Mouse (Mus musculus) G1E (cell line): ENCODE results near the gene Hcar2. TPM values are rescaled to one million over a fixed set of nuclear protein-coding genes. Genes with fewer than 3 reads are reported as not detected.

Experiments used
- ATAC-seq: 2 replicates; pipeline ENCODE4 v1.8.0; 2016; ENCODE audit warnings: mild to moderate bottlenecking; ENCODE audit not compliant: insufficient number of reproducible peaks, poor library complexity, low FRiP score, severe bottlenecking; ENCODE audit errors: extremely low read depth
- DNase-seq: peaks from one replicate; pipeline ENCODE4 v3.0.0; 2012; ENCODE audit warnings: low spot score
- H3K27me3 ChIP-seq: 2 replicates; pipeline ENCODE4 v1.6.1; 2012; ENCODE audit warnings: mild to moderate bottlenecking, low read length, inconsistent platforms; ENCODE audit not compliant: insufficient read depth
- H3K36me3 ChIP-seq: replicated peaks from 2 replicates; pipeline ENCODE3; 2012; ENCODE audit warnings: mild to moderate bottlenecking, inconsistent platforms
- H3K4me1 ChIP-seq: 2 replicates; pipeline ENCODE4 v1.6.1; 2012; ENCODE audit warnings: low read depth, low read length, inconsistent platforms, mixed read lengths; ENCODE audit not compliant: insufficient read depth
- H3K4me3 ChIP-seq: 2 replicates; pipeline ENCODE4 v1.5.1; 2012; ENCODE audit warnings: low read depth, mild to moderate bottlenecking, inconsistent platforms, low read length, moderate library complexity, mixed read lengths
- H3K9me3 ChIP-seq: replicated peaks from 2 replicates; pipeline ENCODE4 v1.6.1; 2012; ENCODE audit warnings: inconsistent platforms
- CTCF ChIP-seq: IDR thresholded peaks from 2 replicates; pipeline ENCODE4 v1.5.1; 2012; ENCODE audit warnings: low read depth, low read length, inconsistent platforms, mixed read lengths
- GATA1 ChIP-seq: IDR thresholded peaks from 2 replicates; pipeline ENCODE4 v1.6.1; 2012; ENCODE audit warnings: borderline replicate concordance, low read length, inconsistent platforms, mixed read lengths
- GATA2 ChIP-seq: IDR thresholded peaks from 2 replicates; pipeline ENCODE4 v1.6.1; 2012; ENCODE audit warnings: low read depth, low read length, inconsistent platforms, borderline replicate concordance
- POLR2AphosphoS5 ChIP-seq: IDR thresholded peaks from 2 replicates; pipeline ENCODE4 v1.6.1; 2012; ENCODE audit warnings: low read depth, low read length, inconsistent platforms; ENCODE audit not compliant: insufficient replicate concordance
- TAL1 ChIP-seq: conservative IDR thresholded peaks from 2 replicates; pipeline ENCODE4 v1.6.1; 2012; ENCODE audit warnings: low read depth, low read length, inconsistent platforms, mixed read lengths
- polyA plus RNA-seq: library from polyadenylated mRNA; stranded (reverse); fragments of >175 nt; gene quantifications from 2 replicates; pipeline ENCODE4 v1.2.3, GENCODE M21; 2012
- total RNA-seq, 2 experiments: library from RNA; stranded (forward) in 1 of 2; stranded (reverse) in 1 of 2; fragments of 200-1000 nt in 1 of 2; fragments of >200 nt in 1 of 2; fragmentation: Nextera tagmentation in 1 of 2; gene quantifications; 2 replicates each; pipeline ENCODE4 v1.2.3; 2014 to 2017

The Hcar2 gene
- total and polyA plus RNA-seq, 3 experiments, result 0.22 TPM; not detected in 2

GRCm38 (mm10) chr5:123866457-123866856 lies 1.2 kb upstream of the Hcar2 start:
- DNase-seq (no peak), ATAC-seq (no peak)
- TF ChIP-seq GATA2 (no peak), TAL1 (no peak), CTCF (no peak), POLR2AphosphoS5 (no peak), GATA1 (no peak)
- Histone ChIP-seq H3K27me3 (peaks cover 5% of the 10 kb centered on the region; the same call in 1 of the 2 replicates), H3K36me3 (no peaks in the 10 kb centered on the region), H3K9me3 (no peaks in the 10 kb centered on the region), H3K4me3 (no peak overlapping the region), H3K4me1 (no peaks in the 10 kb centered on the region)

GRCm38 (mm10) chr5:123863934-123864333 lies 1.4 kb downstream of the Hcar2 start:
- peaks cover 5% of the 10 kb centered on the region; the same call in 1 of the 2 replicates for H3K27me3 ChIP-seq
- H3K9me3 ChIP-seq, result no peaks in the 10 kb centered on the region
- H3K4me1 ChIP-seq, result no peaks in the 10 kb centered on the region
- ATAC-seq (no peak), DNase-seq (no peak)
- no peak overlapping the region for H3K4me3 ChIP-seq
- no peak for TF ChIP-seq GATA1
- no peak for TF ChIP-seq TAL1
- TF ChIP-seq CTCF, result no peak
- no peak for TF ChIP-seq GATA2
- no peak for TF ChIP-seq POLR2AphosphoS5
- no peaks in the 10 kb centered on the region for H3K36me3 ChIP-seq

GRCm38 (mm10) chr5:123862374-123863350 lies 2.6 kb downstream of the Hcar2 start:
- ATAC-seq (no peak), DNase-seq (no peak)
- H3K4me3 ChIP-seq, result no peak overlapping the region
- H3K36me3 ChIP-seq, result no peaks in the 10 kb centered on the region
- no peaks in the 10 kb centered on the region for H3K4me1 ChIP-seq
- no peaks in the 10 kb centered on the region for H3K9me3 ChIP-seq
- no peak for TF ChIP-seq GATA1
- H3K27me3 ChIP-seq, result peaks cover 4% of the 10 kb centered on the region; the same call in 1 of the 2 replicates

GRCm38 (mm10) chr5:123858798-123859197 lies 6.5 kb downstream of the Hcar2 start:
- ATAC-seq, result no peak
- DNase-seq, result no peak
- TF ChIP-seq POLR2AphosphoS5, result no peak
- TF ChIP-seq GATA2, result no peak
- no peak for TF ChIP-seq TAL1
- no peak for TF ChIP-seq CTCF
- TF ChIP-seq GATA1, result no peak

GRCm38 (mm10) chr5:123854511-123854910 lies 10.8 kb downstream of the Hcar2 start:
- Histone ChIP-seq H3K4me1 (no peaks in the 10 kb centered on the region), H3K9me3 (no peaks in the 10 kb centered on the region), H3K36me3 (no peaks in the 10 kb centered on the region), H3K4me3 (no peak overlapping the region), H3K27me3 (peaks cover 12% of the 10 kb centered on the region)
- DNase-seq, result no peak
- no peak for ATAC-seq
- no peak for TF ChIP-seq POLR2AphosphoS5
- no peak for TF ChIP-seq GATA2
- TF ChIP-seq CTCF, result no peak
- TF ChIP-seq GATA1, result no peak
- no peak for TF ChIP-seq TAL1

More at GRCm38 (mm10) chr5:123858798-123859197, 6.5 kb downstream of the Hcar2 start:
- Histone ChIP-seq H3K27me3 (peaks cover 12% of the 10 kb centered on the region), H3K4me1 (no peaks in the 10 kb centered on the region), H3K4me3 (no peak overlapping the region), H3K9me3 (no peaks in the 10 kb centered on the region), H3K36me3 (no peaks in the 10 kb centered on the region)

GRCm38 (mm10) chr5:123853877-123854504 lies 11.3 kb downstream of the Hcar2 start:
- TF ChIP-seq GATA1, result no peak
- no peak for TF ChIP-seq GATA2
- no peak for TF ChIP-seq TAL1
- no peak for TF ChIP-seq CTCF
- no peak for TF ChIP-seq POLR2AphosphoS5
- Histone ChIP-seq H3K27me3 (peaks cover 12% of the 10 kb centered on the region), H3K4me1 (no peaks in the 10 kb centered on the region), H3K36me3 (no peaks in the 10 kb centered on the region), H3K4me3 (no peak overlapping the region), H3K9me3 (no peaks in the 10 kb centered on the region)
- no peak for ATAC-seq
- DNase-seq, result no peak
